Mouse (Mus musculus) olfactory bulb, adult 2 months (tissue): ENCODE data around the gene Nelfe.
"Not testable (repeated sequence)": the region's sequence is repeated elsewhere in the genome, so short reads cannot be mapped to it uniquely, and the experiment has no call there.

Source experiments
- CTCF ChIP-seq: fragments of 200-500 bp; IDR thresholded peaks from 2 replicates; pipeline ENCODE4 v1.5.1; 2012; ENCODE audit warnings: low read depth, mild to moderate bottlenecking, low read length, moderate library complexity; ENCODE audit not compliant: insufficient read depth
- POLR2A ChIP-seq: fragments of 200-500 bp; IDR thresholded peaks from 2 replicates; pipeline ENCODE4 v1.6.1; 2012; ENCODE audit warnings: mild to moderate bottlenecking, low read depth, low read length, moderate library complexity; ENCODE audit not compliant: insufficient read depth

DNA sequence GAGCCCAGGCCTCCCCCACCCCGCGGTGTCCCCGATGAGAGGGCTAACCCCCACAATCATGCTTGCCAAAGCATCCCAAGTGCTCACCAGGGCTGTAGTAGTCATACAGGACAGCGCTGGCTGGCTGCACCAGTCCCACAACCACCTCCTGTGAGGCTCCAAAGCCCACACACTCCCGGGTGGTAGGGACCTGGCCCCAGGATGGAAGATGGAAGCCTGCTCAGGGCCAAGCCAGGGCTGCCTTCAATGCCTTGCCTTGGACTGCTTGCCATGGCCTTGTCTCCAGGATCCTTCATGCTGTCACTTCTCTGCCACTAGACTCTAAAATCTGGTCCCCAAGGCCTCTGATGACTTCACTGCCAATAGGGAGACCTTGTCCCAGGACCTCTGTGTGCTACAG is 39.8 kb upstream of the Nelfe start:
- TF ChIP-seq CTCF, POLR2A: not testable (repeated sequence)
